Mouse (Mus musculus): ENCODE measurements around the gene Fbxl16. TPM values are rescaled to one million over a fixed set of nuclear protein-coding genes. Genes with fewer than 3 reads are reported as not detected.

Fbxl16 gene
- total and polyA plus RNA-seq, 3 experiments = 0.01 to 0.05 TPM; not detected in 1

DNA sequence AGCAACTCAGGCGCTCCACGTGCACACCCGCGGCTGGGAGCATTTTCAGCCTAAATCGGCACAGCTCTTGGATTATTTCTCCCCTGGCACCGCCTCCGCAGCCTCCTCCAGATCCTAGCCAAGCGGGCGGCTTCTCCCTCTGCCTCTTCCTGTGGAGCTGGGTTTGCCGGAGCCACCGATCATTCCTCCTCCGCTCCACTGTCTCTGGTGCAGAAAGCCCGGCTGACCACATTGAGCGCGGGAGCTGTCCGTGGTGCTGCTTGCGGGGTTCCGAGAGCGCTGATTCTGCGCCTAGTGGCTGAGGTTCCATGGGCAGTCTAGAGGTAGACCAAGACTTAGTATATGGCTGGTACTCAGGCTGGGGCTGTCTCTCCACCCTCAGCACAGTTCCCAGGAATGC, 4.6 kb downstream of the Fbxl16 start:
- TF ChIP-seq GATA1 (IDR thresholded peaks at IDR 0.05; ENCODE audit: borderline replicate concordance, low read length) (no peak), GATA2 (IDR thresholded peaks at IDR 0.05; ENCODE audit: borderline replicate concordance, low read depth, low read length) (no peak), POLR2AphosphoS5 (IDR thresholded peaks at IDR 0.05; ENCODE audit: insufficient replicate concordance, low read depth, low read length) (no peak), CTCF (IDR thresholded peaks at IDR 0.05; ENCODE audit: low read depth, low read length) (no peak), TAL1 (conservative IDR thresholded peaks at IDR 0.05; ENCODE audit: low read depth, low read length) (no peak)
- Histone ChIP-seq H3K27me3 (ENCODE audit: insufficient read depth, low read length) (peaks cover 64% of the 10 kb centered on the region), H3K4me1 (ENCODE audit: insufficient read depth, low read depth, low read length) (peaks cover 5% of the 10 kb centered on the region; the same call in 1 of the 2 replicates), H3K4me3 (ENCODE audit: low read depth, low read length) (no peak overlapping the region), H3K9me3 (replicated peaks) (0 out of 2 replicates have a peak, but pooled peaks cover 5% of the 10 kb centered on the region), H3K36me3 (replicated peaks) (no peaks in the 10 kb centered on the region)
- peak; percentile 54 for DNase-seq (ENCODE audit: low spot score)
- ATAC-seq (ENCODE audit: extremely low read depth, insufficient number of reproducible peaks, low FRiP score, poor library complexity, severe bottlenecking) = no peak

DNA sequence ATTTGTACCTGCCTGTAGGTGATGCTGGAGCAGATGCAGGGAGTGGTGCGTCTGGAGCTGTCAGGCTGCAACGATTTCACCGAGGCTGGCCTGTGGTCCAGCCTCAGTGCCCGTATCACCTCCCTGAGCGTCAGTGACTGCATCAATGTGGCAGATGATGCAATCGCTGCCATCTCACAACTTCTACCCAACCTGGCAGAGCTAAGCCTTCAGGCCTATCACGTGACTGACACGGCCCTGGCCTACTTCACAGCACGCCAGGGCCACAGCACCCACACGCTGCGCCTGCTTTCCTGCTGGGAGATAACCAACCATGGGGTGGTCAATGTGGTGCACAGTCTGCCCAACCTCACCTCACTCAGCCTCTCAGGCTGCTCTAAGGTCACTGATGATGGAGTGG, 8.8 kb downstream of the Fbxl16 start:
- H3K4me3 ChIP-seq (ENCODE audit: low read depth, low read length) = no peak overlapping the region
- peaks cover 50% of the 10 kb centered on the region for H3K27me3 ChIP-seq (ENCODE audit: insufficient read depth, low read length)
- no peaks in the 10 kb centered on the region for H3K9me3 ChIP-seq (replicated peaks)
- H3K36me3 ChIP-seq (replicated peaks) = no peaks in the 10 kb centered on the region
- H3K4me1 ChIP-seq (ENCODE audit: insufficient read depth, low read depth, low read length) = peaks cover 12% of the 10 kb centered on the region
- DNase-seq (ENCODE audit: low spot score) = no peak
- no peak for ATAC-seq (ENCODE audit: extremely low read depth, insufficient number of reproducible peaks, low FRiP score, poor library complexity, severe bottlenecking)
- no peak for TF ChIP-seq CTCF (IDR thresholded peaks at IDR 0.05; ENCODE audit: low read depth, low read length)
- TF ChIP-seq GATA1 (IDR thresholded peaks at IDR 0.05; ENCODE audit: borderline replicate concordance, low read length) = no peak
- TF ChIP-seq POLR2AphosphoS5 (IDR thresholded peaks at IDR 0.05; ENCODE audit: insufficient replicate concordance, low read depth, low read length) = no peak
- no peak for TF ChIP-seq TAL1 (conservative IDR thresholded peaks at IDR 0.05; ENCODE audit: low read depth, low read length)
- TF ChIP-seq GATA2 (IDR thresholded peaks at IDR 0.05; ENCODE audit: borderline replicate concordance, low read depth, low read length) = no peak

DNA sequence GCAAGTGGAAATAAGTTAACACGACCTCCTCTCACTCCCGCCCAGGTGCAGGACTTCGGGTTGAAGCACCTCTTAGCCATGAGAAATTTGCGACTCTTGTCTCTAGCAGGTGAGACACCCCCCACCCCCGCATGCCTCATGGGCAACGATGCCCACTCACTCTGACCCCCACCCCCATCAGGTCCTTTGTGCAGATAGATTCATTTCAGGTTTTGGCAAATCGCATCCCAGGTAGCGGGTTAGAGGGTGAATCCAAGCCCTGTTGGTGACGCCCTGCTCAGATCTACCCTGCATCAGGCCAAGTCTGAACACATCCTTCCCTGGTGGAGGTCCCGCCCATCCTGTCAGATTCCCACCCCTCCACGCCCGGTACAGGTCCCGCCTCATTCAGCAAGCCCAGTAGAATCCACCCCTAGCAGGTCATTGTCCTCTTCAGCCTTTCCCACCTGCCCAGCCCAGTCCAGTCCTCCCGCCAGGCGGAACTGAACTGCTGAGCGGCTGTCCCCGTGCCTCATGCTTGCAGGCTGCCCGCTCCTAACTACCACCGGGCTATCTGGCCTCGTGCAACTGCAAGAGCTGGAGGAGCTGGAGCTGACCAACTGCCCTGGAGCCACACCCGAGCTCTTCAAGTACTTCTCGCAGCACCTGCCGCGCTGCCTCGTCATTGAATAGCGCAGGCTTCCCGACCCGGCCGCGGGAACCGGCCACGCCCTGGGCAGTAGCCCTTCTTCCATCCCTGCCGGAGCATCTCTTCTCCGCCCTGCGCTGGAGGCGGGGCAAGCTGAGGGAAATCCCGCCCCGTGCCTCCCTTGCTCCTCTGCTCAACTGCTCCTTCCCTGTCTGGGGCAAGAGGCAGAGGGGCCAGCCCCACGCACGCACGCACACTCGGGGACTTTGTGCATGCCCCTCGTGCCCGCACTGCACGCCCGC, 10.2 kb downstream of the Fbxl16 start:
- Histone ChIP-seq H3K4me3 (ENCODE audit: low read depth, low read length) (peak overlapping the region; percentile 28; the same call in 1 of the 2 replicates), H3K4me1 (ENCODE audit: insufficient read depth, low read depth, low read length) (peaks cover 19% of the 10 kb centered on the region), H3K27me3 (ENCODE audit: insufficient read depth, low read length) (peaks cover 45% of the 10 kb centered on the region), H3K36me3 (replicated peaks) (peaks cover 1% of the 10 kb centered on the region), H3K9me3 (replicated peaks) (no peaks in the 10 kb centered on the region)
- DNase-seq (ENCODE audit: low spot score) = no peak
- ATAC-seq (ENCODE audit: extremely low read depth, insufficient number of reproducible peaks, low FRiP score, poor library complexity, severe bottlenecking) = no peak
- TF ChIP-seq POLR2AphosphoS5 (IDR thresholded peaks at IDR 0.05; ENCODE audit: insufficient replicate concordance, low read depth, low read length) (no peak), GATA1 (IDR thresholded peaks at IDR 0.05; ENCODE audit: borderline replicate concordance, low read length) (no peak), GATA2 (IDR thresholded peaks at IDR 0.05; ENCODE audit: borderline replicate concordance, low read depth, low read length) (no peak), TAL1 (conservative IDR thresholded peaks at IDR 0.05; ENCODE audit: low read depth, low read length) (no peak), CTCF (IDR thresholded peaks at IDR 0.05; ENCODE audit: low read depth, low read length) (no peak)

DNA sequence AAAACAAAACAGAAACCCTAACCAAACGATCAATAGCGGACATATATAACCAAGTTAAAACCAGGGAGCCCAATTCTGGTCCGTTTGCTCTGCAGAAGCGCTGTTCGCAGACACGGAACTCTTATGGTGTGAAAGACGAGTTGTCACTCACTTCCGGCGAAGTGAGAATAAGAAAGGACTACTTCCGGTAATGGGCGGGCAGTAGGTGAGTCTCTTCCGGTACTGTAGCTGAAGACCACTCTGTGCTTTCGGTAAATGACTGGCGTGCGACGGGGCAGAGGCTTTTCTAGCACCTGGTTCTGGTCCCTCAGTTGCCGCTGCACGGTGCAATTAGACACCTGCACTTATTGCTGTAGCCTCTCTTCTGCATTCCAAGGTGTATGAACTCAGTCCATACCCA, 14.6 kb downstream of the Fbxl16 start, which contains the start of gene Wdr24:
TSS of gene Wdr24 (plus strand) at position 176 of the 400 bp plus-strand sequence.
- no peak for TF ChIP-seq GATA2 (IDR thresholded peaks at IDR 0.05; ENCODE audit: borderline replicate concordance, low read depth, low read length)
- peak; percentile 65 for ATAC-seq (ENCODE audit: extremely low read depth, insufficient number of reproducible peaks, low FRiP score, poor library complexity, severe bottlenecking)
- Histone ChIP-seq H3K4me3 (ENCODE audit: low read depth, low read length) (peak within 1 kb of the TSS; percentile 78), H3K36me3 (replicated peaks) (peaks cover 44% of the 10 kb centered on the region), H3K9me3 (replicated peaks) (no peaks in the 10 kb centered on the region), H3K4me1 (ENCODE audit: insufficient read depth, low read depth, low read length) (peaks cover 62% of the 10 kb centered on the region), H3K27me3 (ENCODE audit: insufficient read depth, low read length) (peaks cover 24% of the 10 kb centered on the region)
- DNase-seq (ENCODE audit: low spot score) = peak; percentile 75

DNA sequence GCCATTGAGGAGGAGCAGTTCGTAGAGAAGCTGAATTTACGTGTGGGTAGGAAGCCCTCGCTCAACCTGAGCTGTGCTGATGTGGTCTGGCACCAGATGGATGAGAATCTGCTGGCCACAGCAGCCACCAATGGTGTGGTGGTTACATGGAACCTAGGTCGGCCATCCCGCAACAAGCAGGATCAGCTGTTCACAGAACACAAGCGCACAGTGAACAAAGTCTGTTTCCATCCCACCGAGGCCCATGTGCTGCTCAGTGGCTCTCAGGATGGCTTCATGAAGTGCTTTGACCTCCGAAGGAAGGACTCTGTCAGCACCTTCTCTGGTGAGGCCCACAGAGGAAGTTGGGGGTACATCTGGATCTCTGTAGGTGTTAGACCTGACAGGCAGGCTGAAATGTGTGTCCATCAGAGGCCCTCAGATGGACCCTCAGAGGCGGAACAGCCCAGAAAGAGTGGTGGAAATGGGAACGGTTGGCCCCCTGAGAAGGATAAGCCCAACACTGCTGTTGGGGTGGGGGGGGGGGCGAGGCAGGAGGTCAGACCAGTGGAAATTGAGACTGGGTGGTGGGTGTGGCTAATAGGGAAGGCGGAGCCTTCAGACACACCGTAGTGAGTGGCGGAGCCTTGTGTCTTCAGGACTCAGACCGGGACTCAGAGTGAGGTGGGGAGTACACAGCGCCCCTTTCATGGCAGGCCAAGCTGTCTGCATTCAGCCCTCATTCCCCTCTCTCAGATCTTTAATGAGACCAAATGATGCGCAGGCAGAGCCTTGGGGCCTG, 15.7 kb downstream of the Fbxl16 start:
- Histone ChIP-seq H3K27me3 (ENCODE audit: insufficient read depth, low read length) (peaks cover 13% of the 10 kb centered on the region), H3K9me3 (replicated peaks) (no peaks in the 10 kb centered on the region), H3K4me1 (ENCODE audit: insufficient read depth, low read depth, low read length) (peaks cover 65% of the 10 kb centered on the region), H3K4me3 (ENCODE audit: low read depth, low read length) (peak overlapping the region; percentile 78), H3K36me3 (replicated peaks) (peaks cover 55% of the 10 kb centered on the region)
- peak; percentile 57 for DNase-seq (ENCODE audit: low spot score)
- TF ChIP-seq GATA2 (IDR thresholded peaks at IDR 0.05; ENCODE audit: borderline replicate concordance, low read depth, low read length) = no peak
- no peak for TF ChIP-seq POLR2AphosphoS5 (IDR thresholded peaks at IDR 0.05; ENCODE audit: insufficient replicate concordance, low read depth, low read length)
- no peak for TF ChIP-seq CTCF (IDR thresholded peaks at IDR 0.05; ENCODE audit: low read depth, low read length)
- TF ChIP-seq TAL1 (conservative IDR thresholded peaks at IDR 0.05; ENCODE audit: low read depth, low read length) = no peak
- no peak for TF ChIP-seq GATA1 (IDR thresholded peaks at IDR 0.05; ENCODE audit: borderline replicate concordance, low read length)
- no peak for ATAC-seq (ENCODE audit: extremely low read depth, insufficient number of reproducible peaks, low FRiP score, poor library complexity, severe bottlenecking)

DNA sequence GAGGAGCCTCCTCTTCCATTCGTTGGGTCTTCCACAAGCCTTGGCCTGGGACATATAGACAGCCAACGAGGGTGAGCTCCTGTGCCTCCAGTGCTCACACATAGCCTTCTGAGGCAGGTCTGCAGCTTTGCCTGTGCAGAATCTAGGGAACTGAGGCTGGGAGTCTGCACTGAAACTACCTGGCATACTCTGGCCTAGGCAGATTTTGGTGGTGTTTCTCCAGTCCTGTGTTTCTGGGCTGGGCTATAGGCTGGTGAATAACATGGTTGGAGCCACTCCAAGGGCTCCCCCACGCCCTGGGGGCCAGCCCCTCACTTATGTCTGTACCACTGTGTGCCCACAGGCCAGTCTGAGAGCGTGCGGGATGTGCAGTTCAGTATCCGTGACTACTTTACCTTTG, 16.4 kb downstream of the Fbxl16 start:
- Histone ChIP-seq H3K27me3 (ENCODE audit: insufficient read depth, low read length) (peaks cover 5% of the 10 kb centered on the region), H3K9me3 (replicated peaks) (no peaks in the 10 kb centered on the region), H3K36me3 (replicated peaks) (peaks cover 63% of the 10 kb centered on the region), H3K4me3 (ENCODE audit: low read depth, low read length) (peak overlapping the region; percentile 78; the same call in 1 of the 2 replicates), H3K4me1 (ENCODE audit: insufficient read depth, low read depth, low read length) (peaks cover 69% of the 10 kb centered on the region)
- TF ChIP-seq CTCF (IDR thresholded peaks at IDR 0.05; ENCODE audit: low read depth, low read length) (no peak), GATA1 (IDR thresholded peaks at IDR 0.05; ENCODE audit: borderline replicate concordance, low read length) (no peak), GATA2 (IDR thresholded peaks at IDR 0.05; ENCODE audit: borderline replicate concordance, low read depth, low read length) (no peak), POLR2AphosphoS5 (IDR thresholded peaks at IDR 0.05; ENCODE audit: insufficient replicate concordance, low read depth, low read length) (no peak), TAL1 (conservative IDR thresholded peaks at IDR 0.05; ENCODE audit: low read depth, low read length) (no peak)
- no peak for ATAC-seq (ENCODE audit: extremely low read depth, insufficient number of reproducible peaks, low FRiP score, poor library complexity, severe bottlenecking)
- no peak for DNase-seq (ENCODE audit: low spot score)
